Mouse (Mus musculus) cerebellum, adult 11-12 months (tissue): ENCODE results near the gene 6430571L13Rik.
"Not testable (repeated sequence)": the region's sequence is repeated elsewhere in the genome, so short reads cannot be mapped to it uniquely, and the experiment has no call there.

ENCODE experiments used
- DNase-seq: peaks from one replicate; pipeline ENCODE4 v3.0.0; 2022

Gene 6430571L13Rik

DNA sequence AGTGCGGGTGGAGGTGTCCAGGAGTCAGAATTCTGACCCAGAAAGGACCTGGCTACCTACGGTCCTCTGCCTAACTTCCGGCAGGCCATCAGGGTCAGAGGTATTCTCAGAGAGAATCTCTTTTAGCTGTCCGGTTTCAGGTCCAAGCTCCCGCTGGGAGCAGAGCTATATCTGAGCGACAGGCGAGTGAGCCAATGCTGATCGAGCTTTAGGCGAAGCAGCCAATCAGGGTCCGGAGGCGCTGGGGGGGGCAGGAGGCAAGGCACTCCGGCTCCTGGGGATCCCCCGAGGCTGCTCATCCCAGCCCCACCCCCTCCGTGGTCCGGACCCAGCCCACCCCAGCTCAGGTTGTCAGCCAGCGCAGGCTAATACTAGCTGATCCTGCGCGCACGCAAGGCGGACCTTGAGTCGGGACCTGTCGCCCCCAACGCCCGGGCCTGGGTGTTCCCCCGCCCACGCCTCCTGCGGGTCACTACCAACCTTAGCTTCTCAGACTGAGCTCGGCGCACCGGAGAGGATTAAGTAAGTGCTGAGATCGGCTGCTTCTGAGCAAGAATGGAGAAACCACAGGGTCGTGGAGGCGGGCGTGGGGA is at the start of gene 6430571L13Rik:
Gene 6430571L13Rik (plus strand): TSS at position 336 of the 593 bp plus-strand sequence.
- DNase-seq = peak; percentile 96

DNA sequence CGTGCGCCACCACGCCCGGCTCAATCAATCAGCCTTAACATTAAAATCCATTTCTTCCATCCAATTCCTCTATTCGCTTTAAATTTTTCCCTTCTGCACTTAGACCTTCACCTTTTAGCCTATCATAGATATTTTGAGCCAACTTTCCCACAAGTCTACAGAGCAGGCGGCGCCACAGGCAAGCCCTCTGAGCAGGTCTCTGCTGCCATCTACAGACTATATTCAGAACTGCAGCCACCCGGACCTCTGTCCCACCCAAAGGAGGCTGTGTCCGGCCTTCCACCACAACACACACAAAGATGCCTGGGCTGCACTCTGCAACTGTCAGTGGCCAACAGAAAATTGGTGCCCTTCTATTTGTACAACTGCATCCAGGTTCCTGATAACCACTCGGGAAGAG is 49.5 kb upstream of the 6430571L13Rik start:
- DNase-seq = peak; percentile 76

DNA sequence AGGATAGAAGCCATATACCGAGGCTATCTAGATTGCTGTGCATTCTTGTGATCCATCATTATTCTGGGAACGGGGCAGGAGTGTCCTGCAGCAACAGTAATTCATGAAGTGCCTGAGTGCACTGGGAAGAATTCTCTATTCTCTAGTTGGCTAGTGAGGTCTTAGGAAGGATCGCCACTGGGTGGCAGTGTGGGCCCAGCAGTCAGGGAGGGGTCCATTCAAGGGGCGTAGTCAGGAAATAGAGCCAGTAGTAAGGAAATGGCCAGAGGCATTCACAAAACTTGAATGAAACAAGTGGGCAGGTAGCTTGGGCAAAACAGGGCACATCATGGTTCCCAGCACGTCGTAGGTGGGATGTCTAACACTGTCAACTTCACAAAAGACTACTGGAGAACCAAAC is 46.2 kb upstream of the 6430571L13Rik start:
- peak; percentile 49 for DNase-seq

DNA sequence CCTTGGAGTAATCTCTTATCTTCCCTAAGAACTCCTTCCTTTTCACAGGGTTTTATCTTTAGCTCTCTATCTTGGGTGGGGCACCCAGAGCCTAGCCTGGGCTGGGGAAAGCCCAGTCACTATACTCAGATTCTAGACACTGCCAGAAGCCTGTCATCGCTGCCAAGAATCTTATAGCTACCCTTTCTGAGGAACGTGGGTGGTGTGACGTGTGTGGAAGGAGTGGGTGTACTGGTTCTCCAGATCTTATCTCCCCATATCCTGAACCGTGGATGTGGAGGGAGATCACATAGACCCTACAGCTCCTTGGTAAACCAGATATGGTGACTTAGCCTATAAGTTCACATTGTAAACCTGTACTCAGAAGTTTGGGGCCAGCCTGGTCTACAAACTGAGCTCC is 44.8 kb upstream of the 6430571L13Rik start:
- peak; percentile 15 for DNase-seq

DNA sequence AAGGTAGTCTGAATTCAATTTTAAA is 44.6 kb upstream of the 6430571L13Rik start, which contains the start of gene Cish:
Gene Cish (plus strand): TSS at position 11 of the 25 bp plus-strand sequence.
- DNase-seq = no peak

DNA sequence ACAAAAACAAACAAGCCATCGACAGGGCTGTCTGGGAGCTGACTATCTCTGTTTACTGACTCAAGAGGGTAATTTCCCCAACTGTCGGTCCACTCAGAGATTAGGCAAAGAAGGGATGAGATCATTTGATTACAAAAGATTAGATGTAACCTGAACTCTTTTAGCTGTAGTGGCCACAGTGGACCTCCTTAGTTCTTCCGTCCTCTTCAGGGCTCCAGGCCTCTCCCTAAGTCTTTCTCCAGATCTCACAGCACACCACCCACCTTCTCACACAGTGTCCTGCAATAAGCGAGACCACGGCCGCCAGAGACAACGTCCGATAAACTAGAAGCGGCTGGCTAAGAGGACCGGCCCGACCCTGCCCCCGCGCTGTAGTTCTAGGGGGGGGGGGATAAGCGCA is 44.4 kb upstream of the 6430571L13Rik start:
- no peak for DNase-seq

- peak; percentile 89 for DNase-seq
These were observed 43.9 kb upstream of the 6430571L13Rik start for GRCm38 (mm10) chr9:107296501-107296965.

DNA sequence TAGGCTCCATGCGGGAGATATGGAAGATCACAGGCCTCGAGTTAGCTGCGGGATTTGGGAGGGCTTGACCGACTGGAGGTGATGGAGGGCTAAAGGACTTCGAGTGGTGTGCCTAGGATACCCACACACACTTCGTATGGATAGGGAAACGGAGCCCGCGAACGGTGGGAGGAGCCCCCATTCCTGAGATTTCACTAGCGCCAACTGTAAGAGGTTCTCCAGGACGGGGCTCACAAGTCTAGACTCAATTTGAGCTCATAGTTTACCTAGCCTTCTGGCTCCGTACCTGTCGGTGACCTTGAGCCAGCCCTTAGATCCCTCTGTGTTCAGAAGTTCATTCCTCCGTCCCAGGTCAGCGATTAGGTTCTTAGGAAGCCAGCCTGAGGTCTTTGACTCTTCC is 43.3 kb upstream of the 6430571L13Rik start:
- no peak for DNase-seq

DNA sequence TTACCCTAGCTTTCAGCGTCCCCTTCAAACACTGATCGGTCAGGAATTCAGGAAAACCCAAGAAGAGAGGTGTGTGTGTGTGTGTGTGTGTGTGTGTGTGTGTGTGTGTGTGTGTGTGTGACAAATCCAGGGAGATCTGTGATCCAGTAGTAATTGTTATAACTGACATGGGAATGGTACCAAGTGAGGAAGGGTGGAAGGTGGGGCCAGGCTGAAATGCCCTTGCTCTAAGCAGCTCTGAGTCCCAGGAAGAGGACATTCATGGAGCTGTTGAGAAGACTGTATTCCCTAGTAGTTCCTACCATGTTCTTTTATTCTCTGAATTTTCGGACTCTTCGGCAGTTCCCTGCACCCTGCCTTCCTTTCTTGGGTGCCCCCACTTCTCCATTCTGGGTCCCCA is 42.7 kb upstream of the 6430571L13Rik start:
- peak; percentile 5 for DNase-seq

DNA sequence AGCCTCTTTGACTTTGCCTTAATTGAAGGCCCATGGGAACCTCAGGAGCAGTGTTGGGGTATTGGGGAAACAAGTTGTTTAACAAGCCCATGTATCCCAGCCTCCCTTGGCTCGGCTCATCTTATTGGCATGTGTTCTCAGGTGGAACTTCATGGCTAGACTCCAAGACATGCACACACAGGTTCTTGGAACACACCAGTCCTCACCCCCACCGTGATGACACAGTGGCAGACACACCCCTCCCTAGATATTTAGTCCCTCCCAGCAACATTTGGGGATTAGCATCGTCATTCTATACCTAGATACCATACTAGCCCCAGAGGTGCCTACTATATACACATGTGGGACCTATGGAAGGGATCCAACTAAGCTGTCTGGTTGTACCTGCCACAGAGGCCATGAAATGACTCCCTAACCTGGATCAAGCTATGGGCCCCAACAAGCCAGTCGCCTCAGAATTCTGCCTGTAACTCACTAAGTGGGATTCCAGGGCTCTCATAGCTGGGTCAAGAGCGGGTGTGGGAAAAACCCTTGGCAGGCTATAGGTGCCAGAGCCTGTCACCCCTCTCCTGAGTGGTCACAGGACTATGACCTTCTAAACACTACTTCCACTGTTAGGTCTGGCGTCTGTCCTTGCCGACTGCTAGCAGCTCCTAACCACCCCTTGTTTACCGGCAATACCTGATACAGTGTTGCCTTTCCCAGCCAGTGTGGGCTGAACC is 42.2 kb upstream of the 6430571L13Rik start:
- DNase-seq = peak; percentile 14

GRCm38 (mm10) chr9:107298876-107299275 is 41.5 kb upstream of the 6430571L13Rik start:
- no peak for DNase-seq

DNA sequence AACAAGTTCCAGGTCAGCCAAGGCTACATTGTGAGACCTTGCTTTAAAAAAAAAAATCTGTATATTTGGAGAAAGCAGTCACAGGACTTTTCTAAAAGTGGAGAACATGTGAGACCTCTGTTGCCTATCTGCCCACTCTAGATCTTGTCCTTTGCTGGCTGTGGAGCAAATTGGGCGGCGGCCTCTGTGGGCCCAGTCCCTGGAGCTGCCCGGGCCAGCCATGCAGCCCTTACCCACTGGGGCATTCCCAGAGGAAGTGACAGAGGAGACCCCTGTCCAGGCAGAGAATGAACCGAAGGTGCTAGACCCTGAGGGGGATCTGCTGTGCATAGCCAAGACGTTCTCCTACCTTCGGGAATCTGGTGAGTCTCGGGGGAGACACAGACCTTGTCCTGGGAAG is 40.6 kb upstream of the 6430571L13Rik start:
- no peak for DNase-seq

DNA sequence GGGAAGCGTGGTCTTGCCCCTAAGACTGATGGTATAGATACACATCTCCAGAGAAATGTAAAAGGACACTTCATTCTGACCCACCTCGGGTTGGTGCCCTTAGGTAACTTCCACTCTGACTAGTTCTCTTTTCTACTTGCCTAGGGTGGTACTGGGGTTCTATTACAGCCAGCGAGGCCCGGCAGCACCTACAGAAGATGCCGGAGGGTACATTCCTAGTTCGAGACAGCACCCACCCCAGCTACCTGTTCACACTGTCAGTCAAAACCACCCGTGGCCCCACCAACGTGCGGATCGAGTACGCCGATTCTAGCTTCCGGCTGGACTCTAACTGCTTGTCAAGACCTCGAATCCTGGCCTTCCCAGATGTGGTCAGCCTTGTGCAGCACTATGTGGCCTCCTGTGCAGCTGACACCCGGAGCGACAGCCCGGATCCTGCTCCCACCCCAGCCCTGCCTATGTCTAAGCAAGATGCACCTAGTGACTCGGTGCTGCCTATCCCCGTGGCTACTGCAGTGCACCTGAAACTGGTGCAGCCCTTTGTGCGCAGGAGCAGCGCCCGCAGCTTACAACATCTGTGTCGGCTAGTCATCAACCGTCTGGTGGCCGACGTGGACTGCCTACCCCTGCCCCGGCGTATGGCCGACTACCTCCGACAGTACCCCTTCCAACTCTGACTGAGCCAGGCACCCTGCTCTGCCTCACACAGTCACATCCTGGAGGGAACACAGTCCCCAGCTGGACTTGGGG is 40.0 kb upstream of the 6430571L13Rik start:
- peak; percentile 5 for DNase-seq

DNA sequence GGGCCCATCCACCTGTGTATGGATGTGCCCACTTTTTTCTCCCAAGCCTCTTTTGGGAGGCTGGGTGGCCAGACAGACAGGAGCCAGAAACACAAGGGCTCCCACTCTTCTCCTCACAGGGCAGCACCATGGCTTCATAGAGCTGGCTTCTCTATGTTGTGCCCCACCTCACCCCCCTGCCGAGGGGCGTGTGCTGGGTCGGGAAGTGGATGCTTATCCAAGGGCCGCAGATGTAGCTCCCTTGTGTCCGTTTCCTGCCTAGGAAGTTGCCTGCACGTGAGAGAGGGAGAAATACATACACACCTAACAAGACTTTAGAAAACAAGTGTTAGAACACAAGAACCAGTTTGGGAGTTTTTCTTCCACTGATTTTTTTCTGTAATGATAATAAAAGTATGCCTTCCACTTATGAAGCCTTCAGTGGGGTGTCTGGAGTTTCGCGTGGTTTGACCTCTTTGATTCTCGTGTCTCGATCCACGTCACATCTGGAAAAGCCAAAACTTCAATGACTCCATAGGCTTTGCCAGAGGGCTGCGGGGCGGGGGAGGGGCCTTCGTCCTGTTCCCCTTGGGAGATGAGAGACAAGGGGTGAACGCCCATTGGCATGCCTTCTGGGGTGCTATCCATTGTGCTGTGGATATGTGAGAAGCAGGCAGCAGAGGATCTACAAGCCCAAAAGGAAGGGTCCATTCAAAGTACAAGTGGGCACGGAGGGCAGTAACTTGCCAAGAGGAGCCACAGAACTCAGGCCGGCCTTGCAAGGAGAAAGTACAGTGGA is 38.7 kb upstream of the 6430571L13Rik start:
- DNase-seq = no peak

- DNase-seq = no peak
These were observed 37.8 kb upstream of the 6430571L13Rik start for GRCm38 (mm10) chr9:107302592-107302991.

DNA sequence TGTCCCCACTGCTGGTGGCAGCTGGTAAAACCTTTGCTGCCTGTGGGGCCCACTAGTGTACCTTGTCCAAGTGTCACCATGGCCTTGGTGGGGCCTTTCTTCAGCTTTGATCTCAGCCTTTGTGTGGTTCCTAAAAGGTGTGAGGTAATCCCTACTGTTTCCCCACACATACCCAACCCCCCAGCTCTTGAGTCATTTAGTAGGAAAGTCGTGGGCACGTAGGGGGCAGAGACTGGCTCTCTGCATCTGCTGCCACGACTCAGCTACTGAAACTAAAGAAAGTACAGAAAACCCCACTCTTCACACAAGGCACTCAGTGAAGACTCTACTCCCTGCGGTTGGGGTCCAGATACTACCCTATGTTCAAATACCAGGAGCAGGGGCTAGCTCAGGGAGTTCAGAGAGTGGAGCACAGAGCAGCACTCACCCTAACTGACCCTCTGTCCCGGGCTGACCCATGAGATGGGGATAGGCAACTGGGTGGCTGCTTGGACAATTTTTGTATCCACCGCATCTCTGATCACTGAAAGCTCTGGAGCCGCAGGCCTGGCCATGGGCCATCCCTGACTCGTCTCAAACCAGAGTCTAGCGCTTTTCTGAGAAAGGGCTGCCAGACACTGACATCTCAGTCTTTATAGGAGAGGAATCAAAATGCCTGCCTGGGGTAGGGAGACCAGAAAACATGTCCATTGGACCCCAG is 37.1 kb upstream of the 6430571L13Rik start:
- no peak for DNase-seq

- DNase-seq = no peak
These were observed 36.5 kb upstream of the 6430571L13Rik start for GRCm38 (mm10) chr9:107303900-107304299.

DNA sequence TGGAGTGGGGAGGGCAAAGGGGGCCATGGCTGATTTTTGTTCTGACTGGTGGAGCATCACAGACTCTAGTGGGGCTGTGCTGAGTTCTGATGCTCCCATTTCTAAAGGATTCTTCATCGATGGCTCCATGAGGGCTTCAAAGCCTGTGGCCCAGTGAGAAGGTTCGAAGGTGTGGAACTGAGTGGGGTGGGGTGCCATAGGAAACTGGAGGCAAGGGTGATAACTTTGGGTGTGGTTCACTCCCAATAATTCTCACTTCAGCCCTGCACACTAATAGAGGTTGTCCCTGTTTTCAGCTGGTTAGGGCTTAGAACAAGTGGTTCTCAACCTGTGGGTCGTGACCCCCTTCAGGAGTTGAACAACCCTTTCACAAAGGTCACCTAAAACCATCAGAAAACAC is 36.0 kb upstream of the 6430571L13Rik start:
- no peak for DNase-seq

DNA sequence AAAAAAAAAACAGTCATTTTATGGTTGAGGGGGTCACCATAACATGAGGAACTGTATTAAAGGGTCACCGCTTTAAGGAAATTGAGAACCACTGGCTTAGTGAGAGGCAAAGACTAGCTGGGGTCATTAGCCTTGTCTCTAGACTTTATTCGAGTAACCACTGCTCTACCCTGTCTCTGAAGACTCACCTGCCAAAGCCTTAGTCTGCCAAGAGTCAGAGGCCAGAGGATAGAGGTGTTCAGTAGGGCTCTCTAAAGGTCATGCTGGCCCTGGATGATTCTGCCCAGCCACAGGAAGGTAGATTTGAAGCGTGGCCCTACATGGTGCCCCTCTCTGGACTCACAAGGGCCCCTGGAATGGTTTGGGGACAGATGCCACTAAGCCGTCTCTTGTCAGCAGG is 35.4 kb upstream of the 6430571L13Rik start:
- no peak for DNase-seq

DNA sequence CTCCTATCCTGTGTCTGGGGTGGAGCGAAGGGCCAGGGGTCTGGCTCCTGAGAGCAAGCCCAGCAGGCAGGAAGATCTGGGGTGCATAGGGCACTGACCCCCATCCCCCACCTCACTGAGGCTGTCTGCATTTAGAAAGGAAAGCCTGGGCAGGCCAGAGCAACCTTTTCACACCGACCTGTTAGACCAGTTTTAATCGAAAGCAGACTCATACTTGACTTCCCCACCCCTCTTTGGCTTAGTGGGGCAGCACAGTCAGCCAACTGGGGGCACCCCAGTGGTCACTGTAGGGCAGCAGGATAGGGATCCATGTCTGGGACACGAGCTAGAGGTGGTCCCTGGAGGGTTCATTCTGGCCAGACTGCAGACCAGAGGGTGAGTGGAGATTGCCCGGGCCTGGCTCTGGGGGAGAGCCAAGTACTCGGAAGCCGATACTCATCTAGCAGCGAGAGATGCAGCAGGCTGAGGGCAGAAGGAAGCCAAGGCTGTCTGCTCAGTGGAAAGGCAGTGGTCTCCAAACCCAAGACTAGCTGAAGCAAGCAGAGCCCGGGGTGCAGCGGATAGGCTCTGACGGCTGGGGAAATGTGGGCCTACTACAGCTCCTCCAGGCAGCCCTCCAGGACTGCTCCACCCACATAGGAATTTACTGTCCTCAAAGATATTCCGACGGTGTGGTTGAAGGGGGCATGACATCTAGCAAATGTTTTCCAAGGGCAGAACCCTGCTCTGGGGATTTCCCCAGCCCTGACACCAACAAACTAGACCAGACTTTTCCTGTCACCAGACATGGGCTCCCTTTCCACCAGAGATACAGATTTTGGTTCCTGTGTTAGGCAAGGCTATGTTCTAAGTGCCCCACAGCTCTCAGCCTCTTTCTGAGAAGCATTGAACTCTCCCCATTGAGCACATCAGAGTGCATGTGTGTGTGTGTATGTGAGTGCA is 34.5 kb upstream of the 6430571L13Rik start:
- DNase-seq = no peak

DNA sequence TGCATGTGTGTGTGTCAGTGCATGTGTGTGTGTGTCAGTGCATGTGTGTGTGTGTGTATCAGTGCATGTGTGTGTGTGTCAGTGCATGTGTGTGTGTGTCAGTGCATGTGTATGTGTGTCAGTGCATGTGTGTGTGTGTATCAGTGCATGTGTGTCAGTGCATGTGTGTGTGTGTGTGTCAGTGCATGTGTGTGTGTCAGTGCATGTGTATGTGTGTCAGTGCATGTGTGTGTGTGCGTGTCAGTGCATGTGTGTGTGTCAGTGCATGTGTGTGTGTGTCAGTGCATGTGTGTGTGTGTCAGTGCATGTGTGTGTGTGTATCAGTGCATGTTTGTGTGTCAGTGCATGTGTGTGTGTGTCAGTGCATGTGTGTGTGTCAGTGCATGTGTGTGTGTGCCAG is 33.7 kb upstream of the 6430571L13Rik start:
- not testable (repeated sequence) for DNase-seq
